Mouse (Mus musculus) midbrain, embryonic 15.5 days (tissue): ENCODE measurements around the gene E330009J07Rik. TPM values are rescaled to one million over a fixed set of nuclear protein-coding genes. Genes with fewer than 3 reads are reported as not detected.

Source experiments
- ATAC-seq: fragments of 200-750 bp; cut with Nextera tagmentation; replicated peaks from 2 replicates; pipeline ENCODE4 v1.8.0; 2017; ENCODE audit warnings: moderate TSS enrichment
- H3K27ac ChIP-seq: fragments of 300-500 bp; sonication (generic); 2 replicates; pipeline ENCODE4 v1.5.1; 2015; ENCODE audit warnings: mild to moderate bottlenecking, inconsistent platforms
- H3K27me3 ChIP-seq: fragments of 300-500 bp; sonication (generic); replicated peaks from 2 replicates; pipeline ENCODE4 v1.6.1; 2015; ENCODE audit warnings: inconsistent platforms
- H3K36me3 ChIP-seq: fragments of 300-500 bp; sonication (generic); replicated peaks from 2 replicates; pipeline ENCODE4 v1.6.1; 2015; ENCODE audit warnings: inconsistent platforms
- H3K4me1 ChIP-seq: fragments of 300-500 bp; sonication (generic); 2 replicates; pipeline ENCODE4 v1.6.1; 2015; ENCODE audit warnings: inconsistent platforms
- H3K4me2 ChIP-seq: fragments of 300-500 bp; sonication (generic); 2 replicates; pipeline ENCODE4 v1.6.1; 2015; ENCODE audit warnings: inconsistent platforms, mild to moderate bottlenecking, moderate library complexity
- H3K4me3 ChIP-seq: fragments of 300-500 bp; sonication (generic); 2 replicates; pipeline ENCODE4 v1.5.1; 2015; ENCODE audit warnings: mild to moderate bottlenecking, inconsistent platforms
- H3K9ac ChIP-seq: fragments of 300-500 bp; sonication (generic); 2 replicates; pipeline ENCODE4 v1.6.1; 2015; ENCODE audit warnings: mild to moderate bottlenecking, inconsistent platforms
- H3K9me3 ChIP-seq: fragments of 300-500 bp; sonication (generic); 2 replicates; pipeline ENCODE4 v1.6.1; 2016; ENCODE audit warnings: inconsistent platforms
- WGBS: fragments of 180-500 bp; shearing (Covaris S2); methylation state at CpG from one replicate; pipeline ENCODE4 v1.1.7; 2015; ENCODE audit warnings: mixed read lengths; 5-methylcytosine and 5-hydroxymethylcytosine counted together
- polyA plus RNA-seq: library from polyadenylated mRNA; unstranded; fragments of >200 nt; fragmentation: Nextera tagmentation; extraction: Ambion mirVana; gene quantifications from 2 replicates; pipeline ENCODE4 v1.2.1, GENCODE M21; 2015

Gene E330009J07Rik
- polyA plus RNA-seq, result 12.5 and 13.4 TPM in 2 replicates

GRCm38 (mm10) chr6:40436047-40436483 lies at the start of gene E330009J07Rik:
E330009J07Rik (minus strand) TSS chr6:40436135.
- Histone ChIP-seq H3K36me3 (no peaks in the 10 kb centered on the region), H3K4me2 (peak within 1 kb of the TSS; percentile 75), H3K4me3 (peak within 1 kb of the TSS; percentile 95), H3K9ac (peak within 1 kb of the TSS; percentile 82), H3K9me3 (no peaks in the 10 kb centered on the region), H3K4me1 (peaks cover 28% of the 10 kb centered on the region), H3K27ac (peak within 1 kb of the TSS; percentile 89), H3K27me3 (no peaks in the 10 kb centered on the region)
- ATAC-seq, result peak; percentile 90
- WGBS, result under 1% methylated on average over 38 of the region's 38 CpGs

- Histone ChIP-seq H3K4me1 (no peaks in the 10 kb centered on the region), H3K9me3 (no peaks in the 10 kb centered on the region), H3K36me3 (peaks cover 31% of the 10 kb centered on the region), H3K27me3 (no peaks in the 10 kb centered on the region), H3K9ac (no peak overlapping the region), H3K27ac (no peak overlapping the region), H3K4me3 (no peak overlapping the region), H3K4me2 (no peak overlapping the region)
- 92% methylated on average over 5 of the region's 5 CpGs for whole genome bisulfite sequencing
- no peak for ATAC-seq
These were observed 46.4 kb upstream of the E330009J07Rik start for GRCm38 (mm10) chr6:40482318-40482717.

GRCm38 (mm10) chr6:40479705-40480104 lies 43.8 kb upstream of the E330009J07Rik start:
- peaks cover 47% of the 10 kb centered on the region for H3K36me3 ChIP-seq
- no peak overlapping the region for H3K9ac ChIP-seq
- H3K4me2 ChIP-seq, result no peak overlapping the region
- H3K27me3 ChIP-seq, result no peaks in the 10 kb centered on the region
- no peaks in the 10 kb centered on the region for H3K4me1 ChIP-seq
- ATAC-seq, result no peak
- H3K27ac ChIP-seq, result no peak overlapping the region
- no peaks in the 10 kb centered on the region for H3K9me3 ChIP-seq
- H3K4me3 ChIP-seq, result no peak overlapping the region
- WGBS, result 95% methylated on average over 1 of the region's 1 CpGs

GRCm38 (mm10) chr6:40476132-40476531 lies 40.2 kb upstream of the E330009J07Rik start:
- H3K9ac ChIP-seq, result no peak overlapping the region
- H3K27me3 ChIP-seq, result no peaks in the 10 kb centered on the region
- WGBS, result 90% methylated on average over 4 of the region's 4 CpGs
- no peak overlapping the region for H3K4me2 ChIP-seq
- no peak for ATAC-seq
- H3K9me3 ChIP-seq, result no peaks in the 10 kb centered on the region
- H3K36me3 ChIP-seq, result peaks cover 37% of the 10 kb centered on the region
- peaks cover 16% of the 10 kb centered on the region for H3K4me1 ChIP-seq
- H3K27ac ChIP-seq, result no peak overlapping the region
- H3K4me3 ChIP-seq, result no peak overlapping the region

DNA sequence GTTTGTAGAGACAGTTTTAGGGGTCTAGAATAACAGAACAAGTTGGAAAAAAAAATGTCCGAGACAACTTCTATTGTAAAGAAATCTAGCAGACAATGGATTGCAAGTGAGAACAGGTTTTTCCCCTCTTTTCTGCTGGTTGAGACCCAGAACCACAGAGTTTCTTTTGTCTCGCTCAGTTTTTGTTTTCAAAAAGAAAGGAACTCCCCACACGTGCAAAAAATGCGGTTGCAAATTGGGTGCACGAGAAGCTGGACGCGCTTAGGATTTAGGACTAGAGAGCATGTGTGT lies 35.7 kb upstream of the E330009J07Rik start:
- Histone ChIP-seq H3K4me3 (peak overlapping the region; percentile 65), H3K4me1 (peaks cover 16% of the 10 kb centered on the region), H3K36me3 (peaks cover 23% of the 10 kb centered on the region), H3K27ac (peak overlapping the region; percentile 89), H3K9ac (peak overlapping the region; percentile 71), H3K9me3 (no peaks in the 10 kb centered on the region), H3K27me3 (no peaks in the 10 kb centered on the region), H3K4me2 (peak overlapping the region; percentile 69)
- ATAC-seq, result peak; percentile 16; the same call in 1 of the 2 replicates
- under 1% methylated on average over 7 of the region's 7 CpGs for whole genome bisulfite sequencing

DNA sequence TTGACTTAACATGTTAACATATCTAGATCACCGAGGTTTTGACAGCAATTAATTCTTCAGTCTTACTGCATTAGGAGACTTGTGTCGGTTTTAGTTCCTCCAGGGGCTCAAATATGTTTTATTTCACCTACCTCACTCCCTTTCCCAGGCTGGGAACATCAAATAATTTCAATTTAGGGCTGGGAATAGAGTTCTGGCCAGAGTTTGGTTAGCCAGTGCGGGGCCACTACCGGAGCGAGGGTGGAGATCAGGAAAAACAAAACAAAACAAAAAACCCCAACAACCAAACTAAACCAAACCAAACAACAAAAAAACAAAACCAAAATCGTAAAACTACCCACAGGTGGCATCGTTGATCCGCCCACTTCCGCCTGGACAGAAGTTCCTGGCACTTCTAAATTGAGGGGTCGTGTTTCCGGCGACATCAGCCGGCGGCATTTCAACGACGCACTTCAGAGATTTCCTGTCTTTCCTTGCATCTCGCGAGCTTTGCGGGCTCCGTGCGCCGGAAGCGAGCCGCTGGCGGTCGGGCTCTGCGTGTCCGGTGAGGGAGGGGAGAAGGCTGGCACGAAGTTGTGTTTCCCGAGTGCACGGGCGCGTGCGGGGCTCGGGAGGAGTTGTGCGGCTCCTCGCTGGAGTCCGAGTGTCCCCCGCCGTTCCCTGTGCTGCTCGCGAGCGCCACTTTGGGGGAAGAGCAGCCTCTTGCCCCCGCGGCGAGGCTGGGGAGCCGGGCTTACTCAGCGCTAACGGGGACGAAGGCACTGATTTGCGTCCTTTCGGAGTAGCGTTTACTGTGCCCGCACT lies 35.2 kb upstream of the E330009J07Rik start, which contains the start of gene Ssbp1:
Gene Ssbp1 (plus strand): TSS at position 437 of the 804 bp plus-strand sequence.
- Histone ChIP-seq H3K27ac (peak within 1 kb of the TSS; percentile 89), H3K27me3 (no peaks in the 10 kb centered on the region), H3K36me3 (peaks cover 21% of the 10 kb centered on the region), H3K4me1 (peaks cover 16% of the 10 kb centered on the region), H3K9ac (peak within 1 kb of the TSS; percentile 71), H3K9me3 (no peaks in the 10 kb centered on the region), H3K4me3 (peak within 1 kb of the TSS; percentile 65), H3K4me2 (peak within 1 kb of the TSS; percentile 69)
- ATAC-seq, result peak; percentile 98
- under 1% methylated on average over 54 of the region's 54 CpGs for WGBS

DNA sequence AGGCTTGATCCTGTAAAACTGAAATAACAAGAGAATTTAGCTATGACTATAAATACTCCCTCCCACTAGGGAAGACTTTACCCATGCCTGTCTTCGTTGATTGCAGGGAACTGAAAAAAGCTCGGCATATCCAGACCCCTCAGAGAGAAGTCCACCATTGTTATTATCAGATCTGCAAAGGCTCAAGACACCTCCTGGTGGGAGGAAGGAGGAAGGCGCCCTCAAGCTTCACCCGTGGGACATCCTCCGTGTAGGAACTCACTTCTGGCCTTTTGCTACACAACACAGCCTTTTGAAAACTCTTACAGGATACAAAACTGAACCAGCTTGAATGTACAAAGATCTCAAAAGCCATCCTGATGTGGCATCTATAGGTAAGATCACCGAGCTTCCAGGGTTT lies 29.8 kb upstream of the E330009J07Rik start:
- 48% methylated on average over 6 of the region's 6 CpGs for WGBS
- no peak overlapping the region for H3K4me2 ChIP-seq
- no peaks in the 10 kb centered on the region for H3K9me3 ChIP-seq
- H3K27me3 ChIP-seq, result no peaks in the 10 kb centered on the region
- H3K4me1 ChIP-seq, result no peaks in the 10 kb centered on the region
- no peak overlapping the region for H3K4me3 ChIP-seq
- H3K36me3 ChIP-seq, result no peaks in the 10 kb centered on the region
- H3K9ac ChIP-seq, result no peak overlapping the region
- ATAC-seq, result no peak
- no peak overlapping the region for H3K27ac ChIP-seq

DNA sequence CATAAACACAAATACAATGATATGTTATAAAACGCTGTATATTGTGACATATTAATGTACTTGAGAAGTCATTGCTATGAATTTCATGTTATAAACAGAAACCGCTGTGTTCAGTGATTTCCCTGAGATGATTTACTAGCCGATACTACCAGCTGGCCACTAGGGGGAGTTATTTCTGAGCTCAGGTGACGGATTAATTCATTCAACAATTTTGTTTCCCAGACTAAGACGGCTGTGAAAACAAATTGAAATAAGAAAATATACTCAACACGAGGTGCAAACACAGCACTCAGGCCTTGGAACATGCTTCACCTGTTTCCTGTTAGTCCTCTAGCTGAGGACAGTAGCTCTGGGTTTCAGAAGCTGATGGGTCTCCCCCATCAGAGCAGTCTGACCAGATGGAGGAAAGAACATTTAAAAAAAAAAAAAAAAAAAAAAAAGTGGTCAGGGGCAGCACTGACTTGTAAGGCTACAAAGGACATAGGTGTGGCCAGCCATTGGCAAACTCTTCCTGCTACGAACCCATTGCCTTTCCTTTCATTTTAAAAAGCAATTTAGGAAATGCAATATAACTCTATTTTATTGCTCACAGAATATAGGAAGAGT lies 18.6 kb upstream of the E330009J07Rik start:
- Histone ChIP-seq H3K27ac (no peak overlapping the region), H3K4me1 (no peaks in the 10 kb centered on the region), H3K27me3 (no peaks in the 10 kb centered on the region), H3K4me2 (no peak overlapping the region), H3K9me3 (no peaks in the 10 kb centered on the region), H3K36me3 (no peaks in the 10 kb centered on the region), H3K4me3 (no peak overlapping the region), H3K9ac (no peak overlapping the region)
- no peak for ATAC-seq
- 24% methylated on average over 7 of the region's 7 CpGs for WGBS

DNA sequence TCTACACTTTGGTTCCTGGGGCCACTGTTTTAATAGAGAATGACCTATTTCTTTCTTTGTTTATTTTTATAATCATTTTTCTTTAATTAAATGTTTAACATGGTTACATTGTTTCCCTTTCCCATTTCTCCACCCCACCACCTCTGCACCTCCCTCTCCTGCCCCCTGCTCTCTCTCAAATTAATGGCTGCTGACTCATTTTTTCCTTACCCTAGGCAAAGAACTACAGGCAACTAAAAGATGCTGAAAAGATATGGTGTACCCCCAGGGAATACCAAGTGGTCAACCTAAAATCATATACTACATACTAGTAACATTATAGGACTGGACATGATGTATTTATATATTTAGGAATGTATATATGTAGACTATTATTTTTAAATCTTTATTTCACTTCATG lies 12.7 kb upstream of the E330009J07Rik start:
- Histone ChIP-seq H3K4me1 (no peaks in the 10 kb centered on the region), H3K4me2 (no peak overlapping the region), H3K27ac (no peak overlapping the region), H3K9me3 (no peaks in the 10 kb centered on the region), H3K27me3 (no peaks in the 10 kb centered on the region), H3K36me3 (no peaks in the 10 kb centered on the region), H3K4me3 (no peak overlapping the region), H3K9ac (no peak overlapping the region)
- no peak for ATAC-seq

DNA sequence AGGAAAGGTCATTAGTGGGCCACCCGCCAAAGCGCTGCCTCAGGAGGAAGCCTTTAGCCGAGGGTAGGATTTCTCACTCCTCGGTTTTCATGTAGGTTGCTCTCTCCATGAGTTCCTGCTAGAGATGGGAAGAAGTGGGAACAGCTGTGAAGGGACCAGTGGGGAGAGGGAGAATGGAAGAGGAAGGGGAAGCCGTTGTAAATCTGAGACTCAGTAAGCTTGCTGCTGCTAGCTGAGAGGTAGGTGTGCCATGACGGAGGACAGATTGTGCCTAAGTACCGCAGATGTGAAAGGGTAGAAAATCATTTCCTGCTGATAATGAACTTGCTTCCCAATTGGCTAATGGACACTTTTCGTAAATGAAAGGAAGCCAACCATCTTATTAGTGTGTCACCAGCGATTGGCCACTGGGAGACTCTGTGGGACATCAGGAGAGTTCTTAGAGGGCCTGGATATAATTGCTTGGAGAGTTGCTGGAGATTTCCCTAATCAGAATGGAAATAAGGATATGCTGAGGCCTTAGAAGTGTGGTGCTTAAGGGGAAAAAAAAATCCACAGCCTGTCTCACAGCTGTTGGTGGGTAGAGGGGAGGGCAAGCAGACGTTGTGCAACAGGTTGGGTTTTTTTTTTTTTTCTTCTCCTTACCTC lies 7.5 kb upstream of the E330009J07Rik start:
- no peaks in the 10 kb centered on the region for H3K27me3 ChIP-seq
- H3K4me1 ChIP-seq, result no peaks in the 10 kb centered on the region
- H3K27ac ChIP-seq, result no peak overlapping the region
- no peak overlapping the region for H3K4me3 ChIP-seq
- H3K36me3 ChIP-seq, result no peaks in the 10 kb centered on the region
- no peak; the same call in 1 of the 2 replicates for ATAC-seq
- H3K9me3 ChIP-seq, result no peaks in the 10 kb centered on the region
- H3K4me2 ChIP-seq, result no peak overlapping the region
- H3K9ac ChIP-seq, result no peak overlapping the region
- WGBS, result 50% methylated on average over 10 of the region's 10 CpGs

DNA sequence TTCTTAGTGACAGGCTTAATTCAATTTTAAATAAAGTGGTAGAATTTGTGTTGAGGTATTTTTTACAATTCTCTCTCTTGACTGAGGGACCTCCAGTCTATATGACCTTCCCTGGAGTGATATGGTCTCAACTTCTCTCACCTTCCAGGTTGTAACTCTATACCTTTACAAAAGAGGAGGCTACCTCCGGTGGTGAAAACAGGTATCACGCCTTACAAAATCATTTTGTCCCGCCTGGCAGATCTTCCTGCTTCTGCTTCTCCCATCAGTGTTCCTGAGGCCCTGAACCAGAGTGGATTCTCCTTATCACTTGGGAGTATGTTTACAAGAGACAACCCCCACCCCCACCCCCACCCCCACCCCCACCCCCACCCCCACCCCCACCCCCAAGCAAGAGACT lies 5.8 kb upstream of the E330009J07Rik start:
- ATAC-seq, result no peak
- no peaks in the 10 kb centered on the region for H3K4me1 ChIP-seq
- H3K27me3 ChIP-seq, result no peaks in the 10 kb centered on the region
- 50% methylated on average over 3 of the region's 3 CpGs for WGBS
- H3K4me3 ChIP-seq, result no peak overlapping the region
- no peaks in the 10 kb centered on the region for H3K9me3 ChIP-seq
- no peak overlapping the region for H3K4me2 ChIP-seq
- no peak overlapping the region for H3K27ac ChIP-seq
- H3K36me3 ChIP-seq, result no peaks in the 10 kb centered on the region
- no peak overlapping the region for H3K9ac ChIP-seq

- ATAC-seq, result no peak
These were observed 5.3 kb upstream of the E330009J07Rik start for GRCm38 (mm10) chr6:40441276-40441675.

More at GRCm38 (mm10) chr6:40441276-40441675, 5.3 kb upstream of the E330009J07Rik start:
- WGBS, result 70% methylated on average over 3 of the region's 3 CpGs
- H3K9ac ChIP-seq, result no peak overlapping the region
- no peak overlapping the region for H3K27ac ChIP-seq
- H3K4me3 ChIP-seq, result no peak overlapping the region
- H3K27me3 ChIP-seq, result no peaks in the 10 kb centered on the region
- no peaks in the 10 kb centered on the region for H3K9me3 ChIP-seq
- H3K36me3 ChIP-seq, result no peaks in the 10 kb centered on the region
- H3K4me1 ChIP-seq, result no peaks in the 10 kb centered on the region
- H3K4me2 ChIP-seq, result no peak overlapping the region
